Mouse (Mus musculus) colon, adult 2 months (tissue): Measurements from ENCODE around the gene Eif1. TPM values are rescaled to one million over a fixed set of nuclear protein-coding genes. Genes with fewer than 3 reads are reported as not detected.

ENCODE experiments used
- polyA plus RNA-seq: library from polyadenylated mRNA; depleted of rRNA; stranded (reverse); fragments of >200 nt; gene quantifications from 2 replicates; pipeline ENCODE4 v1.2.3, GENCODE M21; 2012; rRNA removed

The Eif1 gene
- 95.0 and 110 TPM in 2 replicates for polyA plus RNA-seq

GRCm38 (mm10) chr11:100319492-100320171, at the start of gene Eif1:
TSS of gene Eif1 (plus strand) at chr11:100319885.

DNA sequence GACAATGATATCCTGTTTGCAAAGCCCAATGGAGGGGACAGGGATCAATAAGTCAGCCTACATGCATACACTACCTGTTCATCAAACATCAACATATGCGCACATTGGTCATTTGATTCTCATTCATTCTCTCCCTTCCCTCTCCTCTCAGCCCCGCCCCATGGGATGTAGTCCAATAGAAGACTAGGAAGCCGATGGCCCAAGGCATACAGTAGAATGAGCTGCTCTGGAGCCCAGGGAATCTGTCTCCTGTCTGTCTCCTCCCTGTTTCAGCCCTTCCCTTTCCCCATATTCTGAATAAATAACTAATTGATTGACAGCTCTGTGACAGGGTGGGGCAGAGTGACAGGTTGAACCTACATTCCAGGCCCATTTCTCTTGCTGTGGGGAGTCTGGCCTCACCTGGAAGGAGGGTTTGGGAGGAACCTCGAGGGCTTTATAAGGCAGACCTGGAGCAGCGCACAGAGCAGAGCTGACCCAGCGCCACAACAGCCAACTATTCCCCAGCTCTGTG, 14.3 kb downstream of the Eif1 start, which contains the start of gene Gast:
Gast (plus strand) TSS at position 464 of the 514 bp plus-strand sequence.

DNA sequence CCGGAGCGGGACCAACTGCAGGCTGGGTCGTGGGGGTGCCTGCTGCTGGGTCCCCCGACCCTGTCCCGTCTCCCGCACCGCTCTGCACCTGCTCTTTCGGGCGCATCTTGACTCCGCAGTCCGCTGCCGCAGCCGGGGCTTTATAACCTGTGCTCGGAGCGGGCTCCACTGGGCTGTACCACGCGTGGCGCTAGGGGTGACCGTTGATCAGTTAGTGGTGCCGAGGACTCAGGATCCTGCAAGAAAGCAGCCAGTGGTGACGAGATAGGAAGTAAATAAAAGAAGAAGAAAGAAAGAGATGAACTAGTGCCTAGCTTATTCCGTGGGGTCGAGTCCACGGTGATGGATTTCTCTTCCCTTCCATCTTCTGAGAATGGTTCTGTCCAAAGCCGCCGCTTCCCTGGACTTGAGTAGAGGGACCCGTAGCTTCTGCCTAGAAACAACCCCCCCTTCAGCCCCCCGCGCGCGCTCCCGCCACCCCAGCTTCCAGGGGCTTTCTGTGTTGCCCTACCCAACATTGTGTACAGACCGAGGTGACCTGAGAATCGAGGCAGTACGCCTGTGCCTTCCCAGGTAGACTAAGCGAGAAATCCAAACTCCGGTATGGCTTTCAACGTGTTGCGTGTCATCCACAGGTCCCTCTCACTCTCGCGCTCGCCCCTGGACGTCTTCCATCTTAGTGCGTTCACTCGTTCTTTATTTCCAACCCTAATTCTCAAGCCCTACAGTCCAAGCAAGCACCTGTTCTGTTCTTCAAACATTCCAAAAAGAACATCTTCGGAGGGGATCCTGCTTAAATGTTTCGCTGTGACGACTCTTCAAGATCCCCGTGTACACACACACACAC, 36.5 kb downstream of the Eif1 start, which contains the start of gene Hap1:
Hap1 (minus strand) TSS at position 157 of the 847 bp plus-strand sequence.

Other genes starting within 250 kb of the Eif1 start
- not detected in 2 replicates for gene Krt32, start 231.7 kb upstream of the Eif1 start, polyA plus RNA-seq
- not detected in 2 replicates for gene Krt35, start 223.6 kb upstream of the Eif1 start, polyA plus RNA-seq
- 0.98 and 1.9 TPM in 2 replicates for gene Krt36, start 214.3 kb upstream of the Eif1 start, polyA plus RNA-seq
- gene Krt13, start 198.3 kb upstream of the Eif1 start, polyA plus RNA-seq = 0.08 and 0.31 TPM in 2 replicates
- gene Krt15, start 184.0 kb upstream of the Eif1 start, polyA plus RNA-seq = 0.41 and 0.70 TPM in 2 replicates
- gene Krt19, start 171.2 kb upstream of the Eif1 start, polyA plus RNA-seq = 4,854 and 4,867 TPM in 2 replicates
- not detected in 2 replicates for gene Krt9, start 126.6 kb upstream of the Eif1 start, polyA plus RNA-seq
- gene Krt14, start 112.3 kb upstream of the Eif1 start, polyA plus RNA-seq = 1.2 and 1.8 TPM in 2 replicates
- 0.43 TPM in 1 of 2 replicates, not detected in the other for gene Krt16, start 71.0 kb upstream of the Eif1 start, polyA plus RNA-seq
- gene Krt17, start 58.9 kb upstream of the Eif1 start, polyA plus RNA-seq = 15.9 and 16.8 TPM in 2 replicates
- gene Krt42, start 50.0 kb upstream of the Eif1 start, polyA plus RNA-seq = 0.14 TPM in 1 of 2 replicates, not detected in the other
- gene Gast, start 14.5 kb downstream of the Eif1 start, polyA plus RNA-seq = not detected in 2 replicates
- gene Hap1, start 36.2 kb downstream of the Eif1 start, polyA plus RNA-seq = 5.7 and 5.8 TPM in 2 replicates
- 522 and 536 TPM in 2 replicates for gene Jup, start 77.9 kb downstream of the Eif1 start, polyA plus RNA-seq
- gene P3h4, start 95.0 kb downstream of the Eif1 start, polyA plus RNA-seq = 27.1 and 30.5 TPM in 2 replicates
- 30.2 and 37.3 TPM in 2 replicates for gene Fkbp10, start 95.8 kb downstream of the Eif1 start, polyA plus RNA-seq
- gene Nt5c3b, start 121.9 kb downstream of the Eif1 start, polyA plus RNA-seq = 17.8 and 21.2 TPM in 2 replicates
- gene Klhl10, start 122.0 kb downstream of the Eif1 start, polyA plus RNA-seq = 0.10 and 0.23 TPM in 2 replicates
- gene Klhl11, start 152.9 kb downstream of the Eif1 start, polyA plus RNA-seq = 2.7 and 3.9 TPM in 2 replicates
- 144 and 146 TPM in 2 replicates for gene Acly, start 208.1 kb downstream of the Eif1 start, polyA plus RNA-seq
- gene Ttc25, start 225.7 kb downstream of the Eif1 start, polyA plus RNA-seq = 0.30 and 0.68 TPM in 2 replicates